Mouse (Mus musculus) lung, adult 18-20 months (tissue): ENCODE results near the gene Wdr86.
"Not testable (repeated sequence)": the region's sequence is repeated elsewhere in the genome, so short reads cannot be mapped to it uniquely, and the experiment has no call there.

Experiments
- DNase-seq, 2 experiments: peaks; one replicate each; pipeline ENCODE4 v3.0.0; 2022; ENCODE audit warnings: mixed read lengths in 2 of 2

Gene Wdr86

GRCm38 (mm10) chr5:24730986-24731385 lies 459 bp upstream of the Wdr86 start:
- no peak for DNase-seq

- DNase-seq, result no peak
These were observed 585 bp downstream of the Wdr86 start for GRCm38 (mm10) chr5:24729797-24730487.

- DNase-seq, result peak in 1 of 2 experiments; percentile 18
These were observed 3.4 kb downstream of the Wdr86 start for GRCm38 (mm10) chr5:24726901-24727836.

- no peak for DNase-seq
These were observed 4.6 kb downstream of the Wdr86 start for GRCm38 (mm10) chr5:24725897-24726296.

GRCm38 (mm10) chr5:24724805-24725204 lies 5.7 kb downstream of the Wdr86 start:
- no peak for DNase-seq

GRCm38 (mm10) chr5:24724270-24724634 lies 6.3 kb downstream of the Wdr86 start:
- no peak for DNase-seq

GRCm38 (mm10) chr5:24723527-24724269 lies 6.8 kb downstream of the Wdr86 start:
- DNase-seq, result no peak

GRCm38 (mm10) chr5:24719852-24720251 lies 10.7 kb downstream of the Wdr86 start:
- no peak for DNase-seq

GRCm38 (mm10) chr5:24718076-24718475 lies 12.5 kb downstream of the Wdr86 start:
- DNase-seq, result no peak

GRCm38 (mm10) chr5:24713987-24714386 lies 16.5 kb downstream of the Wdr86 start:
- DNase-seq, result no peak

GRCm38 (mm10) chr5:24713199-24713598 lies 17.3 kb downstream of the Wdr86 start:
- no peak for DNase-seq

GRCm38 (mm10) chr5:24711615-24712014 lies 18.9 kb downstream of the Wdr86 start:
- no peak for DNase-seq

GRCm38 (mm10) chr5:24709962-24710361 lies 20.6 kb downstream of the Wdr86 start:
- DNase-seq, result peak in 1 of 2 experiments; percentile 31

GRCm38 (mm10) chr5:24704615-24705014 lies 25.9 kb downstream of the Wdr86 start:
- no peak for DNase-seq

GRCm38 (mm10) chr5:24701271-24701670 lies 29.3 kb downstream of the Wdr86 start:
- peak in 1 of 2 experiments; percentile 26 for DNase-seq

GRCm38 (mm10) chr5:24696704-24697103 lies 33.8 kb downstream of the Wdr86 start:
- DNase-seq, result no peak

- peak; percentile 73 to 80 for DNase-seq
These were observed 42.8 kb downstream of the Wdr86 start for GRCm38 (mm10) chr5:24687696-24688095.

- DNase-seq, result not testable (repeated sequence)
These were observed 43.7 kb downstream of the Wdr86 start for GRCm38 (mm10) chr5:24686671-24687420.

GRCm38 (mm10) chr5:24686176-24686575 lies 44.4 kb downstream of the Wdr86 start:
- DNase-seq, result peak in 1 of 2 experiments; percentile 36

- DNase-seq, result peak; percentile 99
These were observed 45.0 kb downstream of the Wdr86 start, which contains the start of gene Nub1 for GRCm38 (mm10) chr5:24685366-24686093. TSS of gene Nub1 (plus strand) at chr5:24685532.

GRCm38 (mm10) chr5:24684578-24685365 lies 45.8 kb downstream of the Wdr86 start:
- DNase-seq, result peak; percentile 37 to 48
